Mouse (Mus musculus): ENCODE measurements around the gene Lpxn. TPM values are rescaled to one million over a fixed set of nuclear protein-coding genes. Genes with fewer than 3 reads are reported as not detected.

Lpxn gene
- polyA plus RNA-seq, 1 experiment, result 0.72 TPM

DNA sequence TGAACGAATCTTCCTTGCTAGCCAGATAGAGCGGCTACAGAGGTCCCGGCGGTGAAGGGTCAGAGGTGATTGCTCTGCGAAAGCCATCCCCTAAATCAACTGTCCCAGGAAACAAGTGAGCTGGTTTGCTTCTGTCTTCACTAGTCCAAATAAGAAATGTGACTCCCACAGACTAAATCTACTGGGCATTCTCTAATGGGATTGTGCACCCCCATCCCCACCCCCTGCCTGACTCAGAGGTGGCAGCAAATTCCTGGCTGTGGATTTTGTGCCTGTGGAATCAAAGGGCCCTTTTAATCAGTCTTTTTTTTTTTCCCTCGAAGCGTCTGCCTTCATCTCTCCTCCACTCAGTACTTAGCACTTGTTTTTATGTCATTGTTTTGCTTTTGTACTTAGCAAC, 30.7 kb upstream of the Lpxn start, which contains the start of gene Cntf:
TSS of gene Cntf (minus strand) at position 325 of the 400 bp plus-strand sequence.
- TF ChIP-seq POLR2A (IDR thresholded peaks at IDR 0.05; ENCODE audit: insufficient read depth, low read length) (no peak), EP300 (IDR thresholded peaks at IDR 0.05; ENCODE audit: insufficient read depth, low read depth, low read length) (no peak), CTCF (IDR thresholded peaks at IDR 0.05; ENCODE audit: low read depth, low read length) (no peak)
- Histone ChIP-seq H3K27ac (ENCODE audit: insufficient read depth, low read length) (no peak within 1 kb of the TSS), H3K27me3 (ENCODE audit: control insufficient read depth, insufficient read depth, low read length, poor library complexity, severe bottlenecking) (no peaks in the 10 kb centered on the region), H3K9me3 (replicated peaks; ENCODE audit: control insufficient read depth, insufficient read depth, low read length, poor library complexity, severe bottlenecking) (no peaks in the 10 kb centered on the region), H3K9ac (ENCODE audit: low read depth, poor library complexity, severe bottlenecking) (no peak within 1 kb of the TSS), H3K4me1 (ENCODE audit: control insufficient read depth, insufficient read depth, low read length) (no peaks in the 10 kb centered on the region), H3K36me3 (ENCODE audit: control insufficient read depth, insufficient read depth, low read length, poor library complexity, severe bottlenecking) (peaks cover 28% of the 10 kb centered on the region), H3K4me3 (ENCODE audit: low read depth, low read length) (no peak within 1 kb of the TSS)

- H3K9ac ChIP-seq (ENCODE audit: low read depth, poor library complexity, severe bottlenecking), result no peak overlapping the region
- H3K9me3 ChIP-seq (replicated peaks; ENCODE audit: control insufficient read depth, insufficient read depth, low read length, poor library complexity, severe bottlenecking), result no peaks in the 10 kb centered on the region
- H3K36me3 ChIP-seq (ENCODE audit: control insufficient read depth, insufficient read depth, low read length, poor library complexity, severe bottlenecking), result peaks cover 46% of the 10 kb centered on the region
- no peaks in the 10 kb centered on the region for H3K4me1 ChIP-seq (ENCODE audit: control insufficient read depth, insufficient read depth, low read length)
- H3K27me3 ChIP-seq (ENCODE audit: control insufficient read depth, insufficient read depth, low read length, poor library complexity, severe bottlenecking), result no peaks in the 10 kb centered on the region
- TF ChIP-seq CTCF (IDR thresholded peaks at IDR 0.05; ENCODE audit: low read depth, low read length) (no peak), POLR2A (IDR thresholded peaks at IDR 0.05; ENCODE audit: insufficient read depth, low read length) (no peak), EP300 (IDR thresholded peaks at IDR 0.05; ENCODE audit: insufficient read depth, low read depth, low read length) (no peak)
- no peak overlapping the region for H3K4me3 ChIP-seq (ENCODE audit: low read depth, low read length)
- no peak overlapping the region for H3K27ac ChIP-seq (ENCODE audit: insufficient read depth, low read length)
These were observed 25.1 kb upstream of the Lpxn start for GRCm38 (mm10) chr19:12770888-12771287.

DNA sequence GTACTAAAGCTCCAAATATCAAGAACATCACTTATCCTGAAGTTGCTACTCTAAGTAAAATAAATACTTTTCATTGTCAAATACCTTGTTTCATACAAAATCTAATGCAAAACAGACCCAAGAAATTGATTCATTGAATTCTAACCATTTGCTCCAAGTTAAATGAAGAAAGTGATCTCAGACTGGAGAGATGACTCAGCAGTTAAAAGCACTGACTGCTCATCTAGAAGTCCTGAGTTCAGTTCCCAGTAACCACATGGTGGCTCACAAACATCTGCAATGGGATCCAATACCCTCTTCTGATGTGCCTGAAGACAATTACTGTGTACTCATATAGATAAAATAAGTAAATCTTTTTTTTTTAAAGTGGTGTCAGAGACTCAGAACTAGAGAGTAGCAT, 15.6 kb upstream of the Lpxn start:
- Histone ChIP-seq H3K4me1 (ENCODE audit: control insufficient read depth, insufficient read depth, low read length) (no peaks in the 10 kb centered on the region), H3K4me3 (ENCODE audit: low read depth, low read length) (no peak overlapping the region)
- TF ChIP-seq EP300 (IDR thresholded peaks at IDR 0.05; ENCODE audit: insufficient read depth, low read depth, low read length) (no peak), POLR2A (IDR thresholded peaks at IDR 0.05; ENCODE audit: insufficient read depth, low read length) (no peak), CTCF (IDR thresholded peaks at IDR 0.05; ENCODE audit: low read depth, low read length) (no peak)

GRCm38 (mm10) chr19:12786803-12787395, 9.1 kb upstream of the Lpxn start:
- no peak for TF ChIP-seq CTCF (IDR thresholded peaks at IDR 0.05; ENCODE audit: low read depth, low read length)
- TF ChIP-seq EP300 (IDR thresholded peaks at IDR 0.05; ENCODE audit: insufficient read depth, low read depth, low read length), result no peak
- no peak for TF ChIP-seq POLR2A (IDR thresholded peaks at IDR 0.05; ENCODE audit: insufficient read depth, low read length)
- Histone ChIP-seq H3K9ac (ENCODE audit: low read depth, poor library complexity, severe bottlenecking) (no peak overlapping the region), H3K9me3 (replicated peaks; ENCODE audit: control insufficient read depth, insufficient read depth, low read length, poor library complexity, severe bottlenecking) (0 out of 2 replicates have a peak, but pooled peaks cover 3% of the 10 kb centered on the region)

More for the DNA sequence above, 15.6 kb upstream of the Lpxn start:
- Histone ChIP-seq H3K27me3 (ENCODE audit: control insufficient read depth, insufficient read depth, low read length, poor library complexity, severe bottlenecking) (no peaks in the 10 kb centered on the region), H3K27ac (ENCODE audit: insufficient read depth, low read length) (no peak overlapping the region), H3K9me3 (replicated peaks; ENCODE audit: control insufficient read depth, insufficient read depth, low read length, poor library complexity, severe bottlenecking) (no peaks in the 10 kb centered on the region), H3K36me3 (ENCODE audit: control insufficient read depth, insufficient read depth, low read length, poor library complexity, severe bottlenecking) (peaks cover 23% of the 10 kb centered on the region), H3K9ac (ENCODE audit: low read depth, poor library complexity, severe bottlenecking) (no peak overlapping the region)

DNA sequence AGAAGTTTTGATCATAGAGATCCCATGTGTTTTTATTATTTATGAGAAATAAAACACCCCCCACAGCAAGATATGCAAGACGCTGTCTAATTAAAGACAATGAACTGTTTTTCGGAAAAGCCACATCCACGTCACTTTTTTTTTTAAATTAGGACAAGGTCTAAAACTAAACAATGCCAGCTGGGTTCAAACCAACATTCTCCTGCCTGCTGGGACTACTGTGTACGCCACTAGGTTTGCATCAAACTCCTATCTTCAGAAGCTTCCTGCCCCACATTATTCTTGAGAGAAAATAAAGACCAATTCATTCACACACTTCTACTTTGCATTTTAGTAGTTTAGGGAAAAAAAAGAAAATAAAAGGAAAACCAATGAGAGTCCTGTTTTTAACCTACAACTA, 8.3 kb upstream of the Lpxn start:
- H3K4me3 ChIP-seq (ENCODE audit: low read depth, low read length), result no peak overlapping the region
- no peak overlapping the region for H3K9ac ChIP-seq (ENCODE audit: low read depth, poor library complexity, severe bottlenecking)
- no peaks in the 10 kb centered on the region for H3K4me1 ChIP-seq (ENCODE audit: control insufficient read depth, insufficient read depth, low read length)
- 0 out of 2 replicates have a peak, but pooled peaks cover 3% of the 10 kb centered on the region for H3K9me3 ChIP-seq (replicated peaks; ENCODE audit: control insufficient read depth, insufficient read depth, low read length, poor library complexity, severe bottlenecking)
- H3K27ac ChIP-seq (ENCODE audit: insufficient read depth, low read length), result no peak overlapping the region
- H3K27me3 ChIP-seq (ENCODE audit: control insufficient read depth, insufficient read depth, low read length, poor library complexity, severe bottlenecking), result no peaks in the 10 kb centered on the region
- peaks cover 6% of the 10 kb centered on the region for H3K36me3 ChIP-seq (ENCODE audit: control insufficient read depth, insufficient read depth, low read length, poor library complexity, severe bottlenecking)
- TF ChIP-seq CTCF (IDR thresholded peaks at IDR 0.05; ENCODE audit: low read depth, low read length) (no peak), POLR2A (IDR thresholded peaks at IDR 0.05; ENCODE audit: insufficient read depth, low read length) (no peak)

More at GRCm38 (mm10) chr19:12786803-12787395, 9.1 kb upstream of the Lpxn start:
- Histone ChIP-seq H3K4me1 (ENCODE audit: control insufficient read depth, insufficient read depth, low read length) (no peaks in the 10 kb centered on the region), H3K27me3 (ENCODE audit: control insufficient read depth, insufficient read depth, low read length, poor library complexity, severe bottlenecking) (no peaks in the 10 kb centered on the region), H3K36me3 (ENCODE audit: control insufficient read depth, insufficient read depth, low read length, poor library complexity, severe bottlenecking) (peaks cover 6% of the 10 kb centered on the region), H3K4me3 (ENCODE audit: low read depth, low read length) (no peak overlapping the region), H3K27ac (ENCODE audit: insufficient read depth, low read length) (no peak overlapping the region)

GRCm38 (mm10) chr19:12792374-12792773, 3.6 kb upstream of the Lpxn start:
- Histone ChIP-seq H3K9ac (ENCODE audit: low read depth, poor library complexity, severe bottlenecking) (no peak overlapping the region), H3K9me3 (replicated peaks; ENCODE audit: control insufficient read depth, insufficient read depth, low read length, poor library complexity, severe bottlenecking) (no peaks in the 10 kb centered on the region), H3K36me3 (ENCODE audit: control insufficient read depth, insufficient read depth, low read length, poor library complexity, severe bottlenecking) (peaks cover 3% of the 10 kb centered on the region), H3K4me3 (ENCODE audit: low read depth, low read length) (no peak overlapping the region), H3K27ac (ENCODE audit: insufficient read depth, low read length) (no peak overlapping the region), H3K27me3 (ENCODE audit: control insufficient read depth, insufficient read depth, low read length, poor library complexity, severe bottlenecking) (no peaks in the 10 kb centered on the region), H3K4me1 (ENCODE audit: control insufficient read depth, insufficient read depth, low read length) (no peaks in the 10 kb centered on the region)
- no peak for TF ChIP-seq EP300 (IDR thresholded peaks at IDR 0.05; ENCODE audit: insufficient read depth, low read depth, low read length)
- no peak for TF ChIP-seq POLR2A (IDR thresholded peaks at IDR 0.05; ENCODE audit: insufficient read depth, low read length)
- TF ChIP-seq CTCF (IDR thresholded peaks at IDR 0.05; ENCODE audit: low read depth, low read length), result no peak
